19 mouse cellular contexts compared by ENCODE assay signal in the genomic region with DNA sequence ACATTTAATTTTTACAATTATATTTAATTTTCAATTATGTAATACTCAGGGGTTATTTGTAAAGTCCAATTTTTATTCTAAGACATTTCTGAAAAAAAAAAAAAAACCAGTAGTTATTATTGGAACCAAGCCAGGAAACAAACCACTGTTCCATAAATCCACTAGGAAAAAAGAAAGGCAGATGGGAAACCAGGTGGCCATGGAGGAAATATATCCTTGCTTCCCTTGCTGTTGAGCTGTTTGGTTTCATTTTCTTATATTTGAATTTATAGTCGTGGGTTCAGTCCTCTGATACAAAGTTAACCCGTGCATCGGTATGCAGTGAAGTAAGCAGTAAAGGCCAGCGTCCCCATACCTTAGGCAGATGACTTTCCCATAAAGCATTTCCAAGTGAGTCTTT.
DNase-seq lines count a peak whose midpoint lies in the region; ATAC-seq and TF ChIP-seq lines count a peak whose summit lies in the region.
"Had no signal": no experiment of that assay in that cellular context is flagged by ENCODE, and none has a peak within 500 bp of the region (broad histone marks: within the 10 kb centered on the region; RNA-seq: fewer than 3 reads in every experiment).

No protein-coding gene starts in this region.

- H3K9me3 ChIP-seq in hindbrain, postnatal 0 days (ENCODE audit: low read length), result no peaks in the 10 kb centered on the region
- no peaks in the 10 kb centered on the region for H3K9me3 ChIP-seq in hindbrain, embryonic 12.5 days (replicated peaks)
- H3K9me3 ChIP-seq in limb, embryonic 14.5 days (ENCODE audit: control insufficient read depth, low read length), result no peaks in the 10 kb centered on the region
- no peaks in the 10 kb centered on the region for H3K9me3 ChIP-seq in limb, embryonic 10.5 days (replicated peaks)
- H3K9me3 ChIP-seq: heart, embryonic 15.5 days; megakaryocyte, embryonic 14.5 days; midbrain, embryonic 15.5 days had no signal

- 83% methylated on average over 4 of the region's 4 CpGs for WGBS in hindbrain, postnatal 0 days
- 91% methylated on average over 4 of the region's 4 CpGs for WGBS in hindbrain, embryonic 12.5 days
- WGBS in limb, embryonic 14.5 days, result 54% methylated on average over 4 of the region's 4 CpGs
- WGBS in limb, embryonic 10.5 days, result 89% methylated on average over 4 of the region's 4 CpGs

- H3K36me3 ChIP-seq in hindbrain, postnatal 0 days (ENCODE audit: insufficient read depth, low read length), result no peaks in the 10 kb centered on the region
- H3K36me3 ChIP-seq in hindbrain, embryonic 12.5 days, result no peaks in the 10 kb centered on the region
- H3K36me3 ChIP-seq in limb, embryonic 14.5 days (ENCODE audit: control insufficient read depth, insufficient read depth, low read length), result no peaks in the 10 kb centered on the region
- no peaks in the 10 kb centered on the region for H3K36me3 ChIP-seq in limb, embryonic 10.5 days
- H3K36me3 ChIP-seq: heart, embryonic 15.5 days; midbrain, embryonic 15.5 days had no signal

- H3K27ac ChIP-seq in hindbrain, postnatal 0 days, result no peak overlapping the region
- H3K27ac ChIP-seq in hindbrain, embryonic 12.5 days, result no peak overlapping the region
- H3K27ac ChIP-seq in limb, embryonic 14.5 days (replicated peaks; ENCODE audit: low read depth, low read length), result no peak overlapping the region
- H3K27ac ChIP-seq in limb, embryonic 10.5 days, result no peak overlapping the region
- H3K27ac ChIP-seq: heart, embryonic 15.5 days; midbrain, embryonic 15.5 days had no signal

- no peak overlapping the region for H3K4me2 ChIP-seq in hindbrain, postnatal 0 days (ENCODE audit: low read depth, low read length)
- no peak overlapping the region for H3K4me2 ChIP-seq in hindbrain, embryonic 12.5 days (replicated peaks)
- H3K4me2 ChIP-seq in limb, embryonic 14.5 days (replicated peaks; ENCODE audit: low read depth, low read length, severe bottlenecking), result no peak overlapping the region
- H3K4me2 ChIP-seq: heart, embryonic 15.5 days; liver, embryonic 11.5 days; midbrain, embryonic 15.5 days had no signal

- no peaks in the 10 kb centered on the region for H3K4me1 ChIP-seq in hindbrain, postnatal 0 days (ENCODE audit: insufficient read depth, low read length)
- H3K4me1 ChIP-seq in hindbrain, embryonic 12.5 days, result no peaks in the 10 kb centered on the region
- H3K4me1 ChIP-seq in limb, embryonic 14.5 days (ENCODE audit: control insufficient read depth, insufficient read depth, low read length), result 0 out of 2 replicates have a peak, but pooled peaks cover 3% of the 10 kb centered on the region
- no peaks in the 10 kb centered on the region for H3K4me1 ChIP-seq in limb, embryonic 10.5 days
- H3K4me1 ChIP-seq: heart, embryonic 15.5 days; megakaryocyte, embryonic 14.5 days; midbrain, embryonic 15.5 days had no signal

- no peak overlapping the region for H3K9ac ChIP-seq in hindbrain, postnatal 0 days (replicated peaks; ENCODE audit: low read length)
- no peak overlapping the region for H3K9ac ChIP-seq in hindbrain, embryonic 12.5 days
- H3K9ac ChIP-seq in limb, embryonic 14.5 days (ENCODE audit: low read depth, low read length, severe bottlenecking), result no peak overlapping the region
- H3K9ac ChIP-seq: heart, embryonic 15.5 days; midbrain, embryonic 15.5 days had no signal

- peak; percentile 41 for DNase-seq in hindbrain, postnatal 0 days (ENCODE audit: low spot score)
- DNase-seq in limb, embryonic 14.5 days (ENCODE audit: low spot score), result peak; percentile 33
- no peak for DNase-seq in limb, embryonic 10.5 days (ENCODE audit: low spot score)
- peak; percentile 39 for DNase-seq in cerebellum, adult 8-10 months
- no peak for DNase-seq in thymus, postnatal 10 days (ENCODE audit: low spot score in 2 of 2)
- no peak for DNase-seq in retina, embryonic 14.5 days (ENCODE audit: low spot score)
- DNase-seq: embryo, embryonic 11 days; gastrocnemius, postnatal 36 days; kidney, adult 18-20 months; kidney, postnatal 14 days; left cerebral cortex, postnatal 4 days; lung, adult 18-20 months; right cerebral cortex, postnatal 25 days; thymus, adult 18-20 months had no signal

- ATAC-seq in hindbrain, postnatal 0 days, result no peak
- ATAC-seq in hindbrain, embryonic 12.5 days (ENCODE audit: low FRiP score), result no peak
- no peak for ATAC-seq in limb, embryonic 14.5 days (ENCODE audit: low FRiP score, low read depth)
- ATAC-seq: midbrain, embryonic 15.5 days had no signal

- no peak overlapping the region for H3K4me3 ChIP-seq in hindbrain, postnatal 0 days (ENCODE audit: low read length)
- H3K4me3 ChIP-seq in hindbrain, embryonic 12.5 days, result no peak overlapping the region
- H3K4me3 ChIP-seq in limb, embryonic 14.5 days (replicated peaks; ENCODE audit: low read length), result no peak overlapping the region
- no peak overlapping the region for H3K4me3 ChIP-seq in limb, embryonic 10.5 days
- H3K4me3 ChIP-seq: heart, embryonic 15.5 days; megakaryocyte, embryonic 14.5 days; midbrain, embryonic 15.5 days had no signal

- no peak for TF ChIP-seq CTCF in hindbrain, postnatal 0 days (IDR thresholded peaks at IDR 0.05; ENCODE audit: low read depth)

- TF ChIP-seq POLR2A in limb, embryonic 14.5 days (IDR thresholded peaks at IDR 0.05; ENCODE audit: borderline replicate concordance, extremely low read depth, insufficient read depth, insufficient read length), result no peak

- H3K27me3 ChIP-seq in hindbrain, postnatal 0 days (ENCODE audit: insufficient read depth, low read length), result no peaks in the 10 kb centered on the region
- no peaks in the 10 kb centered on the region for H3K27me3 ChIP-seq in hindbrain, embryonic 12.5 days
- H3K27me3 ChIP-seq in limb, embryonic 14.5 days (ENCODE audit: control insufficient read depth, insufficient read depth, low read length), result no peaks in the 10 kb centered on the region
- no peaks in the 10 kb centered on the region for H3K27me3 ChIP-seq in limb, embryonic 10.5 days (ENCODE audit: low read depth, poor library complexity, severe bottlenecking)
- H3K27me3 ChIP-seq: heart, embryonic 15.5 days; megakaryocyte, embryonic 14.5 days; midbrain, embryonic 15.5 days had no signal

Comparison
In these comparisons a context has a peak if more than half of its experiments do, and no peak if none do; other contexts are left out.
1. DNase-seq: peak in hindbrain, postnatal 0 days (single experiment), limb, embryonic 14.5 days (single experiment) and cerebellum, adult 8-10 months (single experiment); none in limb, embryonic 10.5 days (single experiment), thymus, postnatal 10 days (0 of 2) and retina, embryonic 14.5 days (single experiment).